Mouse (Mus musculus) heart, postnatal 0 days (tissue): ENCODE results near the gene Trove2.

ENCODE experiments used
- CTCF ChIP-seq: IDR thresholded peaks from 2 replicates; pipeline ENCODE4 v1.5.1; 2016; ENCODE audit warnings: antibody characterized with exemption, control low read depth, low read depth
- EP300 ChIP-seq: IDR thresholded peaks from 2 replicates; pipeline ENCODE4 v1.6.1; 2016; ENCODE audit warnings: antibody characterized with exemption, low read depth

DNA sequence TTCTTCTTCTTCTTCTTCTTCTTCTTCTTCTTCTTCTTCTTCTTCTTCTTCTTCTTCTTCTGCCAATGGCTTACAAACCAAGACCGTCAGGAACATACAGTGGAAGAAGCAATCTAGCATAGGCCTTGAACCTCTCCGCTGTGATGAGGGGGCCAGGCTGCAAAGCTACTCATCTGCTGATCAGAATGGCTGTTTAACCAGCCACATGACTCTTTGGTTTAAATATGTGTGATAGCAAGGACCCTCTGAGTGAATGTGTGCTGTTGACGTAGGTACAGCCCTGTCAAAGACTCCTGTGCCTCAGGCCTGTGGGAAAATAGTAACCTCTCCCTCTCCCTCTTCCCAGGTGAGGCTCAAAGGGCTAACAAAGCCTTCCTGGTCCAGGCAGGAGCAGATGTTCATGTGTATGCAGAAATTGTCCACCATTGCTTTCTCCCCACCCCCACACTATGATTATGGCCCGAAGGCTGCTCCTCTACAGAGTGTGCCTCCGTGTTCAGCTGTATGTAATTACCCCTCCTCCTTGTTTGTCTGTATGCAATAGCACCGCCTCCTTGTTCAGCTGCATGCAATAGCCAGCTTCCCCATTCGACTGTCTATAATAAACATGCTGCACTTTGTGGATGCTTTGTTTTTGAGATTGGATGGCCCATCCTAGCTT lies 66.8 kb downstream of the Trove2 start:
- TF ChIP-seq CTCF (no peak), EP300 (no peak)
